Mouse (Mus musculus) gastrocnemius, adult 8-10 months (tissue): ENCODE data around the gene Tuba1c. TPM values are rescaled to one million over a fixed set of nuclear protein-coding genes. Genes with fewer than 3 reads are reported as not detected.

ENCODE experiments used
- DNase-seq, 2 experiments: peaks; one replicate each; pipeline ENCODE4 v3.0.0; 2022; ENCODE audit warnings: low spot score in 2 of 2
- total RNA-seq, 4 experiments: library from RNA; stranded (reverse); gene quantifications; 2 replicates each; pipeline ENCODE4 v1.2.4; 2022

The Tuba1c gene
- total RNA-seq, 4 experiments from 2014 or later = 5.7 to 7.8 (median 6.8) TPM

GRCm38 (mm10) chr15:98996840-98997239, 32.9 kb upstream of the Tuba1c start:
- DNase-seq = no peak

- DNase-seq = no peak
These were observed 31.5 kb upstream of the Tuba1c start for GRCm38 (mm10) chr15:98997938-98998774.

GRCm38 (mm10) chr15:98998775-98999157, 30.9 kb upstream of the Tuba1c start:
- no peak for DNase-seq

GRCm38 (mm10) chr15:99000535-99001283, 29.0 kb upstream of the Tuba1c start:
- DNase-seq = peak in 1 of 2 experiments; percentile 40

GRCm38 (mm10) chr15:99001451-99001931, 28.2 kb upstream of the Tuba1c start:
- DNase-seq = no peak

DNA sequence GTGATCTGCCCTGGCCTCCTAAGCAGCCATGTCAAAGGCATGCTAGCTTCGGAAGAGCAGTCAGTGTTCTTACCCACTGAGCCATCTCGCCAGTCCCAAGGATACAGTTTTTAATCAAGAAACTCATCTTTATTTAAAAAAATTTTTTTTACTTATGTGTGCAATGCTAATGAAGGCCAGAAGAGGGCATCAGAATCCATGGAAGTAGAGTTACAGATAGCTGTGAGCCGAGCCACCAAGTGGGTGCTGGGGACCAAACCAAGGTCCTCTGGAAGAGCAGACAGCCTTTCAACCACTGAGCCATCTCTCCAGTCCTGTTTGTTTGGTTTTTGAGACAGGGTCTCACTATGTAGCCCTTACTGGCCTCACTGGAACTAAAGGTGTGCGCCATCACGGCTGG, 26.1 kb upstream of the Tuba1c start:
- no peak for DNase-seq

GRCm38 (mm10) chr15:99008801-99009241, 20.9 kb upstream of the Tuba1c start:
- no peak for DNase-seq

- no peak for DNase-seq
These were observed 18.8 kb upstream of the Tuba1c start for GRCm38 (mm10) chr15:99010896-99011295.

GRCm38 (mm10) chr15:99011946-99012345, 17.7 kb upstream of the Tuba1c start:
- DNase-seq = no peak

DNA sequence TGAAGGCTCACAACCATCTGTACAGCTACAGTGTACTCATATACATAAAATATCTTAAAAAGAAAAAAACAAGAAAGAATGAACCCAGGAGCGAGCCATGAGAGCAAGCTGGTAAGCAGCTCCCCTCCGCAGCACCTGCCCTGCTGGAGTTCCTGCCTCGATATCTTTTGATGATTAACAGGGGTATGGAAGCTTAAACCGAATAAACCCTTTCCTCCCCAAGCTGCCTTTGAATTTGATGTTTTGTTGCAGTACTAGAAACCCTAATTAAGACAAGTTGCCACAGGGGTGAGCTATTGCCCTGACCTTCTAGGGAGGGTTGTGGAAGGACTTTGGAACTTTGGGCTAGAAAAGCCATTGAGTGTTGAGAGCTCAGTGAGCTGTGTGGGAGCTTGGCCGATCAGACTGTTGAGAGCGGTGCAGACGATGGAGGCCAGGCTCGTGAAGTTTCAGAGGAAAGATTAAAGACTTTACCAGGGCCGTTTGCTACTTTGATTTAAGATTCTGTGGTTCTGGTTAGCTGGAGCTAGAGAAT, 15.1 kb upstream of the Tuba1c start:
- no peak for DNase-seq

- DNase-seq = no peak
These were observed 12.3 kb upstream of the Tuba1c start for GRCm38 (mm10) chr15:99017355-99017761.

GRCm38 (mm10) chr15:99017986-99018385, 11.7 kb upstream of the Tuba1c start:
- DNase-seq = no peak

DNA sequence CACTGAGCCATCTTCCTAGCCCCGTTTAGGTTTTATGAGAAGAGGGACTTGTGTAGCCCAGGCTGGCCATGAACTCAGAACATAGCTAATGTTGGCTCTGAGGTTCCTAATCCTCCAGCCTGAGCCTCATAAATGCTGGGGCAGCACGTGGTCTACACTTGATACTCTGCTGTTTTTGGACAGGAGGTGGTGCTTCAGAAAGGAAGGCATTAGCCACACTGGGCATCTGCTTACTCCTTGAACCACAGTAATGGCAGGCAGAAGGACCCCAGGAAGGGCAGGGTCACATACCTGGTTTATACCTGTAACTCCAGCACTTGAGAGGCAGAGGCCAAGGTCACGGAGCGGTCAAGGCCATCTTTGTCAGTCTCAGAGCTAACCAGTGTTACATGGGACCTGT, 11.1 kb upstream of the Tuba1c start:
- no peak for DNase-seq

- no peak for DNase-seq
These were observed 10.3 kb upstream of the Tuba1c start for GRCm38 (mm10) chr15:99019436-99019835.

DNA sequence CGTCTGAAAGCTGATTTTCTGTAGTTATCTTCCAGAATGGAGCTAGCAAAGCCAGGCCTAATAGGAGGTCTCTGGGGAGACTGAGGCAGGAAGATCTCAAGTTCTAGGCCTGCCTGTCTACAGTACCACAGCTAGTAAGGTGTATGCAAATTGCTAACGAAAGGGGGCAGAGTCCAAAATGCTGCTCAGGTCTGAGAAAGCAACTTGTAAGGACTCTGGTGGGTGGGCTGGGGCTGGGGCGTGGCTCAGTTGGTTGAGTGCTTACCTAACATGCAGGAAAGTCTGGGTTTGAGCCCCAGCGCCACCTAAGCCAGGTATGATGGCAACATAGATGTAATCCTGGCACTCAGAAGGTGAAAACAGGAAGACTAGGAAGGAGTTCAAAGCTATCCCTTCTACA, 9.5 kb upstream of the Tuba1c start:
- no peak for DNase-seq

DNA sequence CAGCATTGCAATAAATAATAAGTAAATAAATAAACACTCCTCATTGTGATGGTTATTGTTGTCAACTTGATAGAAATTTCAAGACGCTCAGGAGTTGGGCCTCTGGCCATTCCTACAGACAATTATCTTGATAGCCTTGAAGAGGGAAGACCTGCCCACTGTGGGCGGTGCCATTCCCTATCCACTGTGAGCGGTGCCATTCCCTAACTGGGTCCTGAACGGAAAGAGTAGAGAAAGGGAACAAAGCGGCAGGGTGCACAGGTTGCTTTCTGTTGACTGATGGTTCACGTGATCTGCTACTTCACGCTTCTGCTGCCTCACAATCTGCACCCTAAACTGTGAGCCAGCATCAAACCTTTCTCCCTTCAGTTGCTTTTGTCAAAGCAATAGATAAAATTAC, 8.4 kb upstream of the Tuba1c start:
- DNase-seq = no peak

DNA sequence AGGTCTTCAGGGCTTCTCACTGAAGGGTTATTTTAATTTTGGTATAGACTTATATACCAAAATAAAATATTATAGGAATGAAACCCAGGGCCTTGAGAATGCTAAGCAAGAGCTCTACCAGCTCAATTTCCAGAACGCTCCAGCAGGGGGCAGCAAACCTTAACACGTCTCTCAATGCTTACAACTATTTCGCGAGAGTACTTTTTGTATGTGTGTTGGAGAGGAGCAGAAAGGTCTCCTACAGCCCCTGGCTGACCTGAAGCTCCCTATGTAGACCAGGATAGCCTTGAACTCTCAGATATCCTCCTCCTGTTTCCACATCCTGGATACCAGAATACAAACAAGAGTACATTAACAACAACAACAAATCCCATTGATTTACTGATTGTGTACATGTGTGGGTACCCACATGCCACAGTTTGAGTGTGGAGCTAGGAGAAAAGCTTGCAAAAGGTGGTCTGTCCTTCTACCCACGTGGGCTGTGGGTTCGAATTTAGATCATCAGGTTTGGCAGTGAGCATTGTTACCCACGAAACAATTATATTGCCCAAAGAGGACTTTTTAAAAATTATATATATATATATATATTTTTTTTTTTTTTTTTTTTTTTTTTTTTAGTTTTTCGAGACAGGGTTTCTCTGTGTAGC, 4.9 kb upstream of the Tuba1c start:
- peak; percentile 52 to 62 for DNase-seq

DNA sequence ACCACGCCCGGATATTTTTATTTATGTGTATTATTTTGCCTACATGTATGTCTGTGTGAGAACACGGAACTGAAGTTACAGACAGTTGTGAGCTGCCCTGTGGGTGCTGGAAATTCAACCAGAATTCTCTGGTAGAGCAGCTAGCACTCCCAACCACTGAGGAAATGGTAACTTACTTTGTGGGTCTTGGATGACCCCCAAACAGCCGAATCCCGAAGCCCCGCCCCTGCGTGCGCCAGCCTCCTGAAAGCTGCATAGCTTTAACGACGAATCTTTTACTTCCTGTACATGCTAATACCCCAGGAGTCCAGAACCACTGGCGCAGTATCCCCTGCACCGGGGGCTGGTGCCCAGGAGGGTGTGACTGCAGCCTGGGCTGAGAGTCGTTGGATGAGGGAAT, 4.3 kb upstream of the Tuba1c start:
- DNase-seq = no peak

DNA sequence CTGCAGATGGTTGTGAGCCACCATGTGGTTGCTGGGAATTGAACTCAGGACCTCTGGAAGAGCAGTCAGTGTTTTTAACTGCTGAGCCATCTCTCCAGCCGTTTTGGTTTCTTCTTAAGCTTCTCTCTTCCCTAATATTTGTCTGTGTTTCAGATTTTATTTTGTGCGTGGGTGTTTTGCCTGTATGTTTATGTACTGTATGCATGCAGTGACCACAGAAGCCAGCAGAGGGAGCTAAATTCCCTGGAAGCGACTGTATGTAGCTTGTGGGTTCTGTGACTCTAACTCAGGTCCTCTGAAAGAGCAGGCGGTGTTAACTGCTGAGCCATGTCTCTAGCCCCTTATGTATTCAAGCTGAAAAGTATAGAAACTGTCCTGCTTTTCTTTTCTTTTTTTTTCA, 3.4 kb upstream of the Tuba1c start:
- DNase-seq = no peak

- no peak for DNase-seq
These were observed 2.6 kb upstream of the Tuba1c start for GRCm38 (mm10) chr15:99027116-99027515.

DNA sequence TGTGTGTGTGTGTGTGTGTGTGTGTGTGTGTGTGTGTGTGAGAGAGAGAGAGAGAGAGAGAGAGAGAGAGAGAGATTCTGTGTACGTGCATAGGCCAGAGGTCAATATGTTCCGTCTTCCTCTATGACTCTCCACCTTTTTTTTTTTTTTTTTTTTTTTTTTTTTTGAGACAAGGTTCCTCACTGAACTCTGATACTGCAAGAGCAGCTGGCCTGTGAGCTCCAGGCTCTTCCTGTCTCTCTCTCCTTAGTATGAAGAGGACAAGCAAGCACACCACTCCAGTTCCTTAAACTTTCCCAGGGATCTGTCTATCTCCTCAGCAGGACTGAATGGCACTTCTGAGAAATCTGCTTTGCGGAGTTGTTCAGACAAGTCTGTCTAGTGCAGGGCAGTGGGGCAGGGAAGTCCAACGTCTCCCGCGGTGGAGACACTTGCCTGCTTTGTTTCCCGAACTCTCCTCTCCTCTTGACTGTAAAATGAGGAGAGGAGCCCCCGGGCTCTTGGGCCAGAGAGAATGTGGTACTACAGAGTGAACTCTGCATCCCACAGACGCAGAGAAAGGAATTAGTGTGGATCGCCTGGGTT, 725 bp upstream of the Tuba1c start:
- DNase-seq = no peak
